ENCODE assay signal across 8 mouse cellular contexts in the genomic region with DNA sequence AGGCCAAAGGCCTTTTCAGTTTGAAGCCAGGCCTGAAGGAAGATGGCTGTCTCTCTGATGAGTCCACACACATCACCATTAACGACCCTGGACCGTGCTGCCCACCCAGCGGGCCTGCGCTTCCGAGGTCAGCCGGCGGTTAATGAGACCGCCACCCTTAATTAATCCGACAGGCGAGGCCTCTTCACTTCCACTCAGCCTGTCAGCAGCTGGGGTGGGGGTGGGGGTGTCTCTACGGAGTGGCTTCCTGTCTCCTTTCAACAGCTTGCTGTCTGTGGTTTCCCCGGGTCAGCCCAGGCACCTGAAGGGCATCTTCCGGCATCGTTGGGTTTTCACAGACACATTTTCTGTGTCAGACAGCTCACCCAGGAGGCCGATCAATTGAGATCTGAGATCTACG.
DNase-seq lines count a peak whose midpoint lies in the region; ATAC-seq and TF ChIP-seq lines count a peak whose summit lies in the region.

No protein-coding gene starts in this region.

- no peak for TF ChIP-seq CTCF in lung, adult 2 months (IDR thresholded peaks at IDR 0.05; ENCODE audit: insufficient read depth, low read length)

- 44% methylated on average over 16 of the region's 16 CpGs for WGBS in lung, adult 2 months

- ATAC-seq in megakaryocyte-erythroid progenitor cell, adult 5-6 weeks (replicated peaks; ENCODE audit: low FRiP score, low TSS enrichment, poor library complexity, severe bottlenecking) = peak; percentile 22; the same call in 1 of the 2 replicates

- peak; percentile 46 for DNase-seq in lung, postnatal 10 days
- no peak for DNase-seq in lung, adult 2 months
- DNase-seq in embryo, embryonic 10.5 days (ENCODE audit: low spot score) = peak; percentile 61
- DNase-seq in thymus, postnatal 0 days (ENCODE audit: low spot score) = peak; percentile 91
- no peak for DNase-seq in adrenal gland, postnatal 25 days
- no peak for DNase-seq in right cerebral cortex, postnatal 10 days (ENCODE audit: low spot score in 2 of 2)
- DNase-seq in adrenal gland, adult 2 months = no peak

- no peak for TF ChIP-seq POLR2A in lung, adult 2 months (IDR thresholded peaks at IDR 0.05; ENCODE audit: borderline replicate concordance, extremely low read depth, low read depth, low read length)

- H3K4me1 ChIP-seq in lung, adult 2 months (ENCODE audit: control insufficient read depth, insufficient read depth, low read length) = no peaks in the 10 kb centered on the region

- no peak overlapping the region for H3K4me3 ChIP-seq in lung, adult 2 months (replicated peaks; ENCODE audit: extremely low read depth, low read depth, low read length)

Comparison
In these comparisons a context has a peak if more than half of its experiments do, and no peak if none do; other contexts are left out.
1. DNase-seq: peak in lung, postnatal 10 days (single experiment), embryo, embryonic 10.5 days (single experiment) and thymus, postnatal 0 days (single experiment); none in lung, adult 2 months (single experiment), adrenal gland, postnatal 25 days (single experiment), right cerebral cortex, postnatal 10 days (0 of 2) and adrenal gland, adult 2 months (single experiment).